Mouse (Mus musculus) liver (tissue): ENCODE data around the gene Oprm1.

Experiments used
- DNase-seq: peaks from one replicate; pipeline ENCODE4 v3.0.0-alpha.2; 2020; ENCODE audit warnings: mixed read lengths

The Oprm1 gene

DNA sequence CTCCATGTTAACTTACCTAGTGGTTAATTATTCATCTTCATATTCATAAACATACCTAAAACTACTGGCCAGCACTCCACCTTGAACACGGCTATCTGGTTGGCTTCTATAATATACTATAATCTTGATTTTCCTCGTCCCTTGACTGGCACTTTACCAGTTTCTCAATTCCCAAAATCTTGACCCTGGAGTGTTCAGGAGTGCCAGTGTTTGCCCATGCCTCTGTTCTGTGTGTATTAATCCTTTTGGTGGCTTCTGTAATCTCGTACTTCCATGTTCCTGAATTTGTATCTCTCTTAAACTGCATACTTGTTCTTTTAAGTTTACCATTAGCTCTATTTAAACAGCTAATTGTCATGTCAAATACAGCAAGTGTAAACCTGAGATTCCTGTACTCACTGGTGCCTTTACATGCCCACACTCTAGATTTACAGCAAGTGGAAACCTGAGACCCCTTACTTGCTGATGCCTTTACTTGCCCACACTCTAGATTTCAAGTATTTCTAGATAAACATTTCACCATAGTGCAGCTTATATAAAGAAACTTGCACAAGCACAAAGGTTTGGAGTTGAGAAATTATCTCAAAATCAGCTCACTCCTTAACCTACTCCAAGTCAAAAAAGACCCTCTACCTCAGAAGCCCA, 138.5 kb downstream of the Oprm1 start:
- DNase-seq = no peak

- DNase-seq = no peak
Measured at GRCm38 (mm10) chr10:6900126-6900525, 141.8 kb downstream of the Oprm1 start.

- DNase-seq = no peak
Measured at GRCm38 (mm10) chr10:6901819-6902393, 143.6 kb downstream of the Oprm1 start.

GRCm38 (mm10) chr10:6909763-6910162, 151.5 kb downstream of the Oprm1 start:
- no peak for DNase-seq

- DNase-seq = no peak
Measured at GRCm38 (mm10) chr10:6915991-6916390, 157.7 kb downstream of the Oprm1 start.

GRCm38 (mm10) chr10:6916545-6917257, 158.4 kb downstream of the Oprm1 start:
- peak; percentile 12 for DNase-seq

- DNase-seq = no peak
Measured at GRCm38 (mm10) chr10:6926724-6927123, 168.4 kb downstream of the Oprm1 start.

DNA sequence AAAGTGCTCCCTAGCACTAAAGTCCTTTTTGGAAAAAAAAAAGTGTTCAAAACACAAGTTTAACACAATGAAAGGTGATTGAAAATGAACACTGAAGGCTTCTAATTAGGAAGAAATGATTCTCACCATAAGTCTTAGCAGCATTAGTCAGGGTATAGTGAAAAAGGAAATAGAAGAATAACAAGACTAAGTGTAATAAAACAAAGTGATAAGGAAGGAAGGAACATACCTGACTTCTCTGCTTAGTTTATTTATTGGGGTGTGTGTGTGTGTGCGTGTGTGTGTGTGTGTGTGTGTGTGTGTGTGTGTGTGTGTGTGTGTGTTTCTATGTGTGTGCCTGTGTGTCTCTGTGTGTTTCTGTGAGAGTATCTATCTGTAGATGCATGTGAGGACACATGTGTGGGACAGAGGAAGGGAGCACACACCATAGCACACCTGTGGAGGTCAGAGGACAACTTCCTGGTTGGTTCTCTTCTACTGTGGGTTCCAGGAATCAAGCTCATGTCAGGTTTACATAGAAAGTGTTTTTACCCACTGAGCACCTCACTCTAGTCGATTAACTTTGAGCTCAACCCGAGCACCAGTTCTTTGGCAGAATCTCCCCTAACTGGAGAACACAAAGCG, 169.4 kb downstream of the Oprm1 start:
- DNase-seq = no peak

DNA sequence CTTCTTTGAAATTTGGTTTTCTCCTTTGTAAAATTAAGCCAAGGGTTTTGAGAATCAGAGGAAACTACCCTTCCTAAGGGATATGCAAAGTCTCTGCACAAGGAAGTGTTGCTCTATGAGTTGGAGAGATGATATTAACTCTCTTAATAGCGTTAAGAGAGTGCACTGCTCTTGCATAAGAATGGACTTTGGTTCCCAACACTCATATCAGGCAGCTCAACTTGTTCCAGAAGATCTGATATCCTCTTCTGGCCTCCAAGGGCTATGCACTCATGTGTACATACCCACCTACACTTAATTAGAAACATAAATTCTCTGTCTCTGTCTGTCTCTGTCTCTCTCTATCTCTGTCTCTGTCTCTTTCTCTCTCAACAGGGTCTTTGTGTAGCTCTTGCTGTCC, 170.6 kb downstream of the Oprm1 start:
- DNase-seq = no peak

- DNase-seq = no peak
Measured at GRCm38 (mm10) chr10:6930398-6930797, 172.1 kb downstream of the Oprm1 start.

- no peak for DNase-seq
Measured at GRCm38 (mm10) chr10:6930889-6931288, 172.6 kb downstream of the Oprm1 start.

DNA sequence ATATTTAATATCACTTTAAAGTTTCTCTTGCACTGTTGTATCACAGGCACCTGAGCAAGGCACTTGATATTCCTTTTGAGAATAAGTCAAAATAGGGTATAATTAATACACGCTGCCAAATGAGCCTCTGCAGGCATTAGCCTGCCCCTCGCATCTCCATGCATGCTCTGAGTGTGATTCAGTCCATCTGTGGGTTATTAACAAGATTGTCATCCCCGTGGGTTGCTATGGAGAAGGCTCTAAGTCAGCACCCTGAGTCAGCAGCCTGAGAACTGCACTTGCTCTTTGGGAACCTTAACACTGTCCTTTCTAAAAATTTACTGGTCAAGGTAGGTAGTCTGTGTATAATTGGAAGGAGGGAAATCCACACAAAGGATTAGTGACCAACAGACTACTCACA, 176.5 kb downstream of the Oprm1 start:
- no peak for DNase-seq

DNA sequence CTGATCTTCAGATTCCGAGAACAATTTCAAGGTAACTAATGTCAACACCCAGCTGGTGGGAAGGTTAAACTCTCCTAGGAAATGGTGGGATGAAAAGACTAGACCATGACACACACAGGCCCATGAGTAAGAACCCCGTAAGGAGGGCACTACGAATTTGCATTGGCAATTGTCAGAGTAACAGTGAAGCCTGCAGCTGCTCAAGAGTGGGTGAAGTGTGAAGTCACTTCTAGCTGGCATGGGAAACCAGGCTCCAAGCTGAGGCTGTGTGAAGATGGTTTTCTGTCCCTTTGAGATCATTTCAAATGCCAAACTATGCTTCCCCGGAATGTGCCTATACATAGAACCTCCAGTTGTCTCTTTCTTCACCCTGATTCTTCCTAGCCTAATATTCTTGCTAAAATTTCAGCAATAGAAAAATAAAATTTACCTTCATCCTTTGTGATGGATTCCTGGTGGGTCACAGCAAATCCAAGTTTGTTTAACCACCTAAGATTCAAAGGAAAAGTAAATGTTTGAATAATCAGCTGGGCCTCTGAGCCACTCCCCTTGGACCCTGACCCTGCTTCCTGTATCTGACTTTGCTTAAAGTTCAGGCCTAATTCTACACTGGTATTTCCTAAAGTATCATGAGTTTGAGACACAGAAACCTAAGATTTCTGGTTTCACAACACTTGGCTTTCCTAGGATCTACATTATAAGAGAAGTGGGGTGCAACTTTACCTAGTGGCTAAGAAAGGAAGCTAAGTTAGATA, 178.5 kb downstream of the Oprm1 start:
- no peak for DNase-seq

DNA sequence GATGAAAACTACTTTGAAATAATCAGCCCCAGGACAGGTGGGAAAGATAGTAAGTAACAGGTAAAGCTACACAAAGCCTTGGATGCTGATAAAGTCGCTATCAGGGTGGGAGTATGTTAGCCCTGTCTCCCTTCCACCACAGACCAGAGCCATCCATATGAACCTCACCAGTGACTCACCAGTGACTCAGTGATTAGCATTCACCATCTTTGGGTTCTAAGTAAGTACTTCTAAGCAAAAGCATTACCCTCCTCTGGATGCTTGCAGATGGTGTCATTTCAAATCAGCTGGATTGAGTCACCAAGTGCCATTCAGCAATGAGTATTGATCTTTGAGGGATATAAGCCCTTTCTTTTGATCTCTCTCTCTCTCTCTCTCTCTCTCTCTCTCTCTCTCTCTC, 194.8 kb downstream of the Oprm1 start:
- no peak for DNase-seq

- DNase-seq = no peak
Measured at GRCm38 (mm10) chr10:6954533-6954932, 196.2 kb downstream of the Oprm1 start.

DNA sequence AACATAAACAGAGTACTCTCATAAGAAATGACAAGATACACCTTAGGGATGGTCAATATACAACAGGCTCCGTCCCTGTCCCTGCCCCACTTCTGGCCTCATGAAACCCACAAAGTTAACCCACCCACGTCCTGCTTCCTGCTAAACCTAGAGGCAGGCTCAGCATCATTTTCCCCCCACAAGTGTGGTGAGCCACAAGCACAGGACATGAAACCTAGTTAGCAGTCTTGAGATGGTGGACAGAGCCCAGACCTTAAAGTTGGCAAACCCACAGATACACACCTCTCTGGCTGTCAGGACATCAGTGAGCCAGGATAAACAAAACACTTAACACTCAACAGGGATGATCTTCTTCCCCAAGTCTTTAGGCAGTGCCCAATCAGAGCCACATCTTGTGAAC, 198.1 kb downstream of the Oprm1 start:
- DNase-seq = no peak

DNA sequence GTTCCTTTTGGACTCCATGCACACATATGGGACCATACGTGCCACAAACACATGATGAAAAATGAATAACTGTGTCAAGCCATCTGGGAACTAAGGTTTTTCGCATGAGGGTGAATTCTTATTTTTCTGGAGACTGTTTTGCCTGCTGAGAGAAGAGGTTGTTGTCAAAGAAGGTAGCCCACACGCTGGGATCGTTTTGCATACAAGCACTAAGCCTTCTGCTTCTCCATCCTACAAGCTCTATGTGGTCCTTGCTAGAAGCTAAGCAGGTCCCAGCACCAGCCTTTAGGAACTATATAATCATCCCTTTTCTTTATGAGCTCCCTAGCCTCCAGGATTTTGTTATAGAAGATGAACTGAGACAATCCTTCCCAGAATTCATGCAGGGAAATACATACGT, 200.5 kb downstream of the Oprm1 start:
- no peak for DNase-seq

DNA sequence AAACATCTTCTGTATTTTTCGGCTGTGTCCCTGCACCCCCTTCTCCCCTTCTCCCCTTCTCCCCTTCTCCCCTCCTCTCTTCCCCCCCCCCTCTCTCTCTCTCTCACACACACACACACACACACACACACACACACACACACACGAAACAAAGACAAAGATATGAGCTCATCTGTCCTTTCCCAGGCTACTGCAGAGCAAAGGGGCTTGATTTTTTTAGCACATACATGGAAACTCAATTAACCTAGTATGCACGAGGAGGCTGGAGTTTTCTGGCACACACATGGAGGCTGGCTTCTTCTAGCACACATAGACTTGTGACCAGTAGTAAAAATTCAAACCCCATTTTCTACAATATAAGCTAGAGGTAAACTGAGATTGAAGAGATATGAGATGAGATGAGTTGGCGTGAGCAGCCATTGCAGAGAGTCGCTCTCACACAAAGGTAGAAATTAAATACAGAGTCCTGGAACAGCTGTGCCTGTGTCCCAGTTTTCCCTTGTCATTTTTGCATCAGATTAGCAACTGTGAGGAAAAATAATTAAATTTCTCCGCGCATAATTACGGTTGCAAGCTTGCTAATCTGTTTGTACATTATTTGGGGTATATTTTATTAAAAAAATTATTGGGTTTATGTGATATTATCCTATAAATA, 209.4 kb downstream of the Oprm1 start:
- no peak for DNase-seq

- DNase-seq = no peak
Measured at GRCm38 (mm10) chr10:6968334-6968733, 210.0 kb downstream of the Oprm1 start.

DNA sequence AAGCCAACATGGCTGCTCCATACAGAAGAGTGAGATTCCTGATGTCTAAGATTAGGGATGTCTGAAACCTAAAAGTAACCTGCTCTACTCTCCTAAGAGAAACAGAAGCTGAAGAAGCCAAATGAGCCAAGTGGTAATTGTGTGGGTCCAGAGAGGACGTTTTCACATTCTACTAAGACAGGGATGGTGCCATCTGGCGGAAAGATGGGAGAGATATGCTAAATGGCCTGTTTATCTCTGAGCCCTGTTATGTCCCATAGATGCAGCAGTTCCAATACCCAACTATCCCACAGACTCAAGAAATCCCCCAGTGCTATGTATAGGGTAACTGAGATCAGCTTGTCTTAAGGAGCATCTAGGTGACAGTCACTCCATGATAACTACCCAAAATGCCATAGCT, 219.5 kb downstream of the Oprm1 start:
- no peak for DNase-seq

GRCm38 (mm10) chr10:6978733-6979132, 220.4 kb downstream of the Oprm1 start:
- DNase-seq = no peak

DNA sequence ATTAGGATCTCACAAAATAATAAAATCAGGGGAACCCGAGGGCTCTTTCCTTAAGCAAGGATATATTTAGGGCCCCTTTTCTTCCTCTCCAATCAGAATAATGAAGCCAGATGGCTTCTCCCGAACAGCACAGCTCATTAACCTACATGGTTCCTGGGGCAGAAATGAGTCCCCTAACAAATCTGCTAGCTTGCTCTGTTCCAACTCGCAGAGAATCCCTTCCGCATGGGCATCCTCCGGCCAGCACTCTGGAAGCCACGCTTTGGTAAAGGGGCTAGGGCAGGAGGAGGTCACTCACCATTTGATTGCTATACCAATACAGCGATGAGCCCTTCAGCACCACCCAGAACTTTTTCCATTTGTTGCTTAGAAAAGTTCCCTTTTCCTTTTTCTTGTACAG, 220.9 kb downstream of the Oprm1 start:
- DNase-seq = no peak

GRCm38 (mm10) chr10:6979789-6980188, 221.5 kb downstream of the Oprm1 start:
- DNase-seq = no peak
